Mouse (Mus musculus): Measurements from ENCODE around the gene Cops2.

GRCm38 (mm10) chr2:125907580-125908255 lies 48.8 kb upstream of the Cops2 start:
- TF ChIP-seq CTCF (IDR thresholded peaks at IDR 0.05; ENCODE audit: borderline replicate concordance, insufficient read depth, low read depth, low read length): no peak
- no peak for TF ChIP-seq POLR2A (IDR thresholded peaks at IDR 0.05; ENCODE audit: borderline replicate concordance, insufficient read depth, low read length)
